Mouse (Mus musculus) ES-E14 (cell line): Measurements from ENCODE around the gene Nmrk1. TPM values are rescaled to one million over a fixed set of nuclear protein-coding genes. Genes with fewer than 3 reads are reported as not detected.

Experiments
- DNase-seq: peaks from one replicate; pipeline ENCODE4 v3.0.0-alpha.2; 2013; ENCODE audit warnings: low read depth, low spot score
- H3K27ac ChIP-seq: 2 replicates; pipeline ENCODE4 v1.5.1; 2012; ENCODE audit warnings: low read depth, mild to moderate bottlenecking, low read length, moderate library complexity, mixed read lengths; ENCODE audit not compliant: poor library complexity, insufficient read depth, severe bottlenecking
- H3K36me3 ChIP-seq: 2 replicates; pipeline ENCODE4 v1.6.1; 2012; ENCODE audit warnings: mild to moderate bottlenecking, low read length, moderate library complexity, mixed read lengths; ENCODE audit not compliant: control insufficient read depth, poor library complexity, insufficient read depth, severe bottlenecking
- H3K4me1 ChIP-seq, 2 experiments: fragments of 150-350 bp in 1 of 2; sonication (generic) in 1 of 2; 2 replicates each; pipeline ENCODE4 v1.6.1; 2012; ENCODE audit warnings: low read length in 2 of 2, mild to moderate bottlenecking in 1 of 2, mixed read lengths in 1 of 2; ENCODE audit not compliant: control insufficient read depth in 2 of 2, insufficient read depth in 2 of 2, poor library complexity in 1 of 2
- H3K4me3 ChIP-seq, 2 experiments: fragments of 150-350 bp in 1 of 2; sonication (generic) in 1 of 2; 2 replicates each; pipeline ENCODE4 v1.5.1; 2012; ENCODE audit warnings: low read length in 2 of 2, low read depth in 1 of 2, mild to moderate bottlenecking in 1 of 2, mixed read lengths in 1 of 2; ENCODE audit not compliant: insufficient read depth in 1 of 2, poor library complexity in 1 of 2, severe bottlenecking in 1 of 2
- H3K9ac ChIP-seq: 2 replicates; pipeline ENCODE4 v1.6.1; 2012; ENCODE audit warnings: low read depth, mild to moderate bottlenecking, low read length, mixed read lengths; ENCODE audit not compliant: poor library complexity, insufficient read depth, severe bottlenecking
- H3K9me3 ChIP-seq: fragments of 150-350 bp; sonication (generic); 2 replicates; pipeline ENCODE4 v1.6.1; 2012; ENCODE audit warnings: low read depth, mild to moderate bottlenecking, low read length; ENCODE audit not compliant: control insufficient read depth, insufficient read depth
- CHD2 ChIP-seq: IDR thresholded peaks from 2 replicates; pipeline ENCODE4 v1.6.1; 2014; ENCODE audit warnings: mild to moderate bottlenecking, low read depth, low read length, inconsistent platforms
- HCFC1 ChIP-seq: IDR thresholded peaks from 2 replicates; pipeline ENCODE4 v1.6.1; 2012; ENCODE audit warnings: low read length, inconsistent platforms, borderline replicate concordance; ENCODE audit not compliant: insufficient read depth
- MAFK ChIP-seq: IDR thresholded peaks from 2 replicates; pipeline ENCODE4 v1.6.1; 2014; ENCODE audit warnings: mild to moderate bottlenecking, low read depth, low read length, inconsistent platforms; ENCODE audit not compliant: insufficient read depth
- ZC3H11A ChIP-seq: IDR thresholded peaks from 2 replicates; pipeline ENCODE4 v1.6.1; 2012; ENCODE audit warnings: low read depth, mild to moderate bottlenecking, inconsistent platforms, low read length, borderline replicate concordance
- ZNF384 ChIP-seq: IDR thresholded peaks from 2 replicates; pipeline ENCODE4 v1.6.1; 2012; ENCODE audit warnings: low read depth, low read length, inconsistent platforms
- in situ Hi-C, 2 experiments: fragments of 600-800 bp; cut with MboI; formaldehyde crosslinking; loops; one replicate each; pipeline ENCODE4 v1.15.1; 2025; ENCODE audit warnings: low sequenced_read_pairs in 2 of 2, inconsistent platforms in 1 of 2; ENCODE audit not compliant: unreplicated experiment in 2 of 2
- total RNA-seq: library from RNA; depleted of rRNA; stranded (reverse); fragments of 300-350 nt; gene quantifications from 2 replicates; pipeline ENCODE4 v1.2.3, GENCODE M21; 2012

Gene Nmrk1
- total RNA-seq, 1 experiment, result 6.4 TPM

DNA sequence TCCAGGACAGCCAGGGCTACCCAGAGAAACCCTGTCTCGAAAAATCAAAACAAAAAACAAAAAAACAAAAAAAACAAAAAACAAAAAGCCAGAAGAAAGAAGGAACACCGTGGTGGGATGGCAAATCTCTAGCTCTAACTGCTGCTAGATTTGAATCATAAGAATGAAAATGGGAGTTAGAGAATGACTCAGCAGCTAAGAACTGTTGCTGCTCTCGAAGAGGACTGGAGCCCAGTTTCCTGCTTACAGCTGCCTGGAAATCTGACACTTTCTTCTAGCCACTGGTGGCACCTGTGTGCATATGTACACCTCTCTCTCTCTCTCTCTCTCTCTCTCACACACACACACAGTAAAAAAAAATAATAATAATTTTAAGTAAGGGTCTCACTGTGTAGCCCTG lies 14.6 kb downstream of the Nmrk1 start:
- no peak overlapping the region for H3K9ac ChIP-seq
- H3K4me1 ChIP-seq, result peaks cover 0 to 3% of the 10 kb centered on the region in 2 experiments; a peak in 1 of 4 replicates
- DNase-seq, result no peak
- no peak overlapping the region for H3K4me3 ChIP-seq
- TF ChIP-seq CHD2 (no peak), ZC3H11A (no peak), HCFC1 (no peak), MAFK (no peak), ZNF384 (no peak)
- H3K9me3 ChIP-seq, result no peaks in the 10 kb centered on the region
- no peak overlapping the region for H3K27ac ChIP-seq
- H3K36me3 ChIP-seq, result no peaks in the 10 kb centered on the region
- in situ Hi-C loops, result no loop called here

DNA sequence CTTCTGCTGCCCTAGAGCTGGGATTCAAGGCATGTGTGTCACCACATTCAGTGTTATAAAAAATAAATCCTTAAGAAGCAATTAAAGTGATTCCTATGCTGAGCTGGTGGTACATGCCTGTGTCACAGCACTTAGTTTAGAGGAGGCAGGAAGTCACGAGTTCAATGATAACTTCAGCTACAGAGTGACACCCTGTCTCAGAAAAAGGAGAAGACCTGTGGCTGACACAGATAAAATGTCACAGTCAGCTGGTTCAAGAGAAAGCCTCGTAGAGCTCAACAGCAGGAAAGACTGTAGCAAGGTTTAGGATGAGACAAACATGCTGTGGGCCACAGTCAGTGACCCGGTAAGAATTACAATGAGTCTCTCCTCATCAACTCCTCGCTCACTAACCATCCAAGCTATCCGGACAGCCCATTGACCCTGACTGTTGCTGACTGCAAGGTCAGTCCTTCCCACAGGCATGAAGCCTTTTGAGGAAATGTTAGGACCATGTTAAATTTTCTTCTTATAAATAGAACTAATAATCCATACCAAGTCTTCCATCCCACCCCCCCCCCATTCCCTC lies 15.2 kb downstream of the Nmrk1 start:
- Histone ChIP-seq H3K4me1 (peaks cover 0 to 3% of the 10 kb centered on the region in 2 experiments; a peak in 1 of 4 replicates), H3K9ac (no peak overlapping the region), H3K27ac (no peak overlapping the region), H3K9me3 (no peaks in the 10 kb centered on the region), H3K36me3 (no peaks in the 10 kb centered on the region), H3K4me3 (no peak overlapping the region)
- TF ChIP-seq HCFC1 (no peak), CHD2 (no peak), ZNF384 (no peak), ZC3H11A (no peak), MAFK (no peak)
- in situ Hi-C loops, result no loop called here
- no peak for DNase-seq

DNA sequence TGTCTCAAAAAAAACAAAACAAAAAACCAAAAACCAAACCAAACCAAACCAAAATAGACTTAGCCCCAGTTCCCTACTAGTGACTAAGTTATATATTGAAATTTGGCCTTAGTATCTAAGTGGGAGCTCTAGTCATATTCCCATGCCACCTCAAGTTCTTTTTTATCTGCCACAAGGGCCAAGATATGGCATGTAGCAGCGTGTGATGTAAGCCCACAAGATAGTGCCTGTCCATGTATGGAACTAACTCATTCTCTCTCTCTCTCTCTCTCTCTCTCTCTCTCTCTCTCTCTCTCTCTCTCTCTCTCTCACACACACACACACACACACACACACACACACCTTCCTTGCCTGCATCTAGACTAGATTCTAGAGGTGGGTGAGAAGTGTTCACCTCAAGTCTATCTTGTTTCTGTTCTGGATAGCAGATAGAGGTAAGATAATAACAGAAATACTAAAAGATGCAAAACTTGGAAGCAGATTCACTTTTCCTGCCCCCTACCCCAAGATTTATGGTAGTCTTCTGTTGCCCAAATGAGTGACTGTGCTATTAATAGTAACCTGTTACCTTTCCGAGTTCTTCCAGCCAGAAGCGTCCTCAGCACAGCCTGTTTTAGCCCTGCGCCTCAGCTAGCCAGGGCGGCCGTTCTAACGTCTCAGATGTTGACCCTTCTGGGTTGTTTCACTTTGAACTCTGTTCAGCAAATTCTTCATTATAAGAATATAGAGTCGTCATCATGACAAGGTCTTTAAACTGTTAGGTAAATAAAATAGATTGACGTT lies 16.2 kb downstream of the Nmrk1 start:
- Histone ChIP-seq H3K9ac (no peak overlapping the region), H3K36me3 (no peaks in the 10 kb centered on the region), H3K27ac (no peak overlapping the region), H3K4me3 (no peak overlapping the region), H3K9me3 (no peaks in the 10 kb centered on the region), H3K4me1 (peaks cover 0 to 3% of the 10 kb centered on the region in 2 experiments; a peak in 1 of 4 replicates)
- no peak for TF ChIP-seq HCFC1
- TF ChIP-seq CHD2, result no peak
- TF ChIP-seq ZC3H11A, result no peak
- no peak for TF ChIP-seq MAFK
- TF ChIP-seq ZNF384, result no peak
- in situ Hi-C loops, result no loop called here
- no peak for DNase-seq

DNA sequence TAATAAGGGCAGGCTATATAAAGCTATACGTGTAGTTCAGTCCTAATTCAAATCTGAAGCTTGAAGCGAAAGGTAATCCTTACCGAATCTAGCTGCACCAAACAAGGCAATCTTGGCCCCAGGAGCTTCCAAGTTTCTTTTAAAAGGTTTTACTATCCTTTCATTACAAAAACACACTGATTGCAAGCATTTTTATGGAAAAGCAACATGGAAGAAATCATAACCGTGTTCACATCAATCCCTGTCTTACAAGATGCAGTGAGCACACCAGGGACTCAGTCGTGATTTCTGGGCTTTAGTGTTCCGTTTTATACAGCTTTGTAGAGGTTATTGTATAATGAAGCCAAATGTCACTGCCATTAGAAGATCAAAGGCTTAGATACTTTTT lies 16.8 kb downstream of the Nmrk1 start:
- TF ChIP-seq CHD2 (no peak), ZC3H11A (no peak), MAFK (no peak), HCFC1 (no peak), ZNF384 (no peak)
- in situ Hi-C loops, result no loop called here
- Histone ChIP-seq H3K9ac (no peak overlapping the region), H3K36me3 (no peaks in the 10 kb centered on the region), H3K9me3 (no peaks in the 10 kb centered on the region), H3K27ac (no peak overlapping the region), H3K4me3 (no peak overlapping the region), H3K4me1 (peaks cover 0 to 3% of the 10 kb centered on the region in 2 experiments; a peak in 1 of 4 replicates)
- no peak for DNase-seq
